Mouse (Mus musculus) limb, embryonic 14.5 days (tissue): ENCODE results near the gene Katnal1. TPM values are rescaled to one million over a fixed set of nuclear protein-coding genes. Genes with fewer than 3 reads are reported as not detected.
A peak's percentile ranks its signal among the peaks of the same experiment; 100 is the strongest.

Source experiments
- ATAC-seq: fragments of 200-750 bp; cut with Nextera tagmentation; 2 replicates; pipeline ENCODE4 v1.8.0; 2017; ENCODE audit warnings: low read depth, moderate number of reproducible peaks, moderate TSS enrichment; ENCODE audit not compliant: low FRiP score
- DNase-seq: peaks from one replicate; pipeline ENCODE4 v3.0.0-alpha.2; 2015; ENCODE audit warnings: low spot score
- H3K27ac ChIP-seq: fragments of 300-500 bp; sonication (generic); replicated peaks from 2 replicates; pipeline ENCODE4 v1.5.1; 2014; ENCODE audit warnings: low read depth, mild to moderate bottlenecking, low read length, moderate library complexity, mixed read lengths
- H3K27me3 ChIP-seq: fragments of 300-500 bp; sonication (generic); 2 replicates; pipeline ENCODE4 v1.6.1; 2014; ENCODE audit warnings: low read length, mixed read lengths; ENCODE audit not compliant: control insufficient read depth, insufficient read depth
- H3K36me3 ChIP-seq: fragments of 300-500 bp; sonication (generic); 2 replicates; pipeline ENCODE4 v1.6.1; 2014; ENCODE audit warnings: mild to moderate bottlenecking, low read length, moderate library complexity, mixed read lengths; ENCODE audit not compliant: control insufficient read depth, insufficient read depth
- H3K4me1 ChIP-seq: fragments of 300-500 bp; sonication (generic); 2 replicates; pipeline ENCODE4 v1.6.1; 2014; ENCODE audit warnings: antibody characterized with exemption, low read length, mixed read lengths; ENCODE audit not compliant: control insufficient read depth, insufficient read depth
- H3K4me2 ChIP-seq: fragments of 300-500 bp; sonication (generic); replicated peaks from 2 replicates; pipeline ENCODE4 v1.6.1; 2014; ENCODE audit warnings: low read depth, mild to moderate bottlenecking, low read length, moderate library complexity; ENCODE audit not compliant: severe bottlenecking
- H3K4me3 ChIP-seq: fragments of 300-500 bp; sonication (generic); replicated peaks from 2 replicates; pipeline ENCODE4 v1.5.1; 2014; ENCODE audit warnings: low read length
- H3K9ac ChIP-seq: fragments of 300-500 bp; sonication (generic); 2 replicates; pipeline ENCODE4 v1.6.1; 2014; ENCODE audit warnings: mild to moderate bottlenecking, low read depth, low read length, moderate library complexity; ENCODE audit not compliant: severe bottlenecking
- H3K9me3 ChIP-seq: fragments of 300-500 bp; sonication (generic); 2 replicates; pipeline ENCODE4 v1.6.1; 2016; ENCODE audit warnings: low read length; ENCODE audit not compliant: control insufficient read depth
- POLR2A ChIP-seq: fragments of 200-500 bp; IDR thresholded peaks from 2 replicates; pipeline ENCODE4 v1.8.0; 2012; ENCODE audit warnings: inconsistent platforms, mild to moderate bottlenecking, moderate library complexity, borderline replicate concordance; ENCODE audit not compliant: insufficient read depth, insufficient read length; ENCODE audit errors: extremely low read depth
- WGBS: fragments of 180-500 bp; shearing (Covaris S2); extraction: QIAGEN DNeasy Blood & Tissue Kit; methylation state at CpG from one replicate; pipeline ENCODE4 v1.1.7; 2014; 5-methylcytosine and 5-hydroxymethylcytosine counted together
- polyA plus RNA-seq, 2 experiments: library from polyadenylated mRNA; depleted of rRNA in 1 of 2; stranded (reverse) in 1 of 2; unstranded in 1 of 2; fragments of >200 nt; fragmentation: Nextera tagmentation in 1 of 2; extraction: Ambion mirVana in 1 of 2; gene quantifications; 2 replicates each; pipeline versions ENCODE4 v1.2.1 to v1.2.3; 2012 to 2014

Gene Katnal1
- polyA plus RNA-seq, 2 experiments = 12.9 to 13.3 TPM

GRCm38 (mm10) chr5:148966395-148966794 lies 37.3 kb upstream of the Katnal1 start:
- WGBS = 41% methylated on average over 6 of the region's 6 CpGs
- Histone ChIP-seq H3K4me2 (no peak overlapping the region), H3K27me3 (no peaks in the 10 kb centered on the region)

DNA sequence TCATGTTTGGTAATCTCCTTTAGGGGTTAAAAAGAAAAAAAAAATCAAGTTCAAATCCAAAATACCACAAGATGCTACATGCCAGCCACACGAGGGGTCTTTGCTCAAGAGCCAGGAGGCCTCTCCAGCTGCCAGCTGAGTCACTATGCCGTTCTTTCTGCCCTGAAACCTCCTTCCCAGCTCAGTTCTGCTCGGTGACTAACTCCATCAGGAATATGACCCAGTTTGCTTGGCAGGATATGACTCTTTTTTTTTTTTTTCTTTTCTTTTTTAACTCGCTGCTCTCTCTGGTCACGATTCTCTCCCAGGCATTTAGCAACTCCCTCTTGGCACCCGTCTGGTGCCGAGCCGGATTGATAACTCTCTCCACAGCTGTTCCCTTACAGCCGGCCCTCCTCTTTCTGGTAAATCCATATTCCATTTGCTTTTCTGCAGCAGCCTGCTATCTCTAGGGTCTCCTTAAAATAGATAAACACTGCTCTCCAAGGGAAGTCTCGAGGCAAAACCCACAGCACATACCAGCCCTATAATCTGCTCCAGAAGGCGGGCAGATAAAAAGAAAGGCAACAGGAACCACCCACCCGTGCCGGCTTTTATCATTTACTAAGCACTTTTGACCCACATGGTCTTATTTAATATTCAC lies 36.7 kb upstream of the Katnal1 start:
- Histone ChIP-seq H3K36me3 (no peaks in the 10 kb centered on the region), H3K27me3 (no peaks in the 10 kb centered on the region), H3K27ac (peak overlapping the region; percentile 81), H3K4me3 (no peak overlapping the region), H3K4me2 (no peak overlapping the region; the same call in 1 of the 2 replicates), H3K9me3 (no peaks in the 10 kb centered on the region), H3K9ac (no peak overlapping the region), H3K4me1 (peaks cover 37% of the 10 kb centered on the region)
- WGBS = 9% methylated on average over 13 of the region's 13 CpGs
- ATAC-seq (peak; percentile 65), DNase-seq (peak; percentile 69)
- no peak for TF ChIP-seq POLR2A

More at GRCm38 (mm10) chr5:148966395-148966794, 37.3 kb upstream of the Katnal1 start:
- Histone ChIP-seq H3K4me3 (no peak overlapping the region), H3K36me3 (no peaks in the 10 kb centered on the region), H3K9ac (no peak overlapping the region), H3K27ac (peak overlapping the region; percentile 81), H3K4me1 (peaks cover 37% of the 10 kb centered on the region), H3K9me3 (no peaks in the 10 kb centered on the region)
- TF ChIP-seq POLR2A = no peak
- DNase-seq (no peak), ATAC-seq (0 out of 2 replicates have a peak, but pooled peaks have one; percentile 14)

GRCm38 (mm10) chr5:148965089-148965591 lies 36.0 kb upstream of the Katnal1 start:
- H3K4me3 ChIP-seq = no peak overlapping the region
- 26% methylated on average over 15 of the region's 15 CpGs for WGBS
- H3K27me3 ChIP-seq = no peaks in the 10 kb centered on the region
- H3K9ac ChIP-seq = no peak overlapping the region
- no peaks in the 10 kb centered on the region for H3K36me3 ChIP-seq
- H3K9me3 ChIP-seq = no peaks in the 10 kb centered on the region
- peak overlapping the region; percentile 81 for H3K27ac ChIP-seq
- 0 out of 2 replicates have a peak overlapping the region, but pooled peaks have one; percentile 1 for H3K4me2 ChIP-seq
- no peak for DNase-seq
- peaks cover 36% of the 10 kb centered on the region for H3K4me1 ChIP-seq
- TF ChIP-seq POLR2A = no peak
- 0 out of 2 replicates have a peak, but pooled peaks have one; percentile 14 for ATAC-seq

DNA sequence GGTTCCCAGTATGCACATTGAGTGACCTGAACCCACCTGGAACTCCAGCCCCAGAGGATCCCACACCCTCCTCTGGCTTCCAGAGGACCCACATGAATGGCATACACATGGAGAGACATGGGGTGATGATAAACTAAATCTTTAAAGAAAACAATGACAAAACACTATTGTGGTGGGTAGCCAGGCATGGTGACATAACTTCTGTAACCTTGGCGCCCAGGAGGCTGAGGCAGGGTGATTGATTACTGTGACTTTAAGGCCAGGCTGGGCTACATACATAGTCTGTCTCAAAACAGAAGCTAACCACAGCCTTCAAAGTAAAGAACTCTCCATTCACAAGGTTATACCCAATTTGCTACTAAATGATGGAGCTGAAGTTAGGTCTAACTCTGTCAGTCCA lies 35.1 kb upstream of the Katnal1 start:
- H3K4me2 ChIP-seq = no peak overlapping the region
- no peaks in the 10 kb centered on the region for H3K36me3 ChIP-seq
- H3K9me3 ChIP-seq = no peaks in the 10 kb centered on the region
- DNase-seq (no peak), ATAC-seq (no peak)
- H3K9ac ChIP-seq = no peak overlapping the region
- no peak overlapping the region for H3K4me3 ChIP-seq
- H3K27ac ChIP-seq = 0 out of 2 replicates have a peak overlapping the region, but pooled peaks have one; percentile 81
- WGBS = 87% methylated on average over 1 of the region's 1 CpGs
- no peak for TF ChIP-seq POLR2A
- no peaks in the 10 kb centered on the region for H3K27me3 ChIP-seq
- peaks cover 38% of the 10 kb centered on the region for H3K4me1 ChIP-seq

GRCm38 (mm10) chr5:148960211-148960610 lies 31.1 kb upstream of the Katnal1 start:
- no peaks in the 10 kb centered on the region for H3K9me3 ChIP-seq
- TF ChIP-seq POLR2A = no peak
- H3K27me3 ChIP-seq = no peaks in the 10 kb centered on the region
- 54% methylated on average over 10 of the region's 10 CpGs for WGBS
- no peak overlapping the region for H3K4me3 ChIP-seq
- no peak overlapping the region for H3K9ac ChIP-seq
- H3K4me1 ChIP-seq = peaks cover 21% of the 10 kb centered on the region
- DNase-seq (no peak), ATAC-seq (no peak)
- peak overlapping the region; percentile 88; the same call in 1 of the 2 replicates for H3K4me2 ChIP-seq
- H3K36me3 ChIP-seq = no peaks in the 10 kb centered on the region
- H3K27ac ChIP-seq = peak overlapping the region; percentile 34; the same call in 1 of the 2 replicates
